Mouse (Mus musculus) thymus, postnatal 10 days (tissue): ENCODE data around the gene Pmpcb.
"Not testable (repeated sequence)": the region's sequence is repeated elsewhere in the genome, so short reads cannot be mapped to it uniquely, and the experiment has no call there.

ENCODE experiments used
- DNase-seq, 2 experiments: peaks; one replicate each; pipeline ENCODE4 v3.0.0; 2021; ENCODE audit warnings: low spot score in 2 of 2

Gene Pmpcb

GRCm38 (mm10) chr5:21736956-21737585, at the start of gene Pmpcb:
TSS of gene Pmpcb (plus strand) at chr5:21737141.
- DNase-seq, result peak; percentile 84 to 89

DNA sequence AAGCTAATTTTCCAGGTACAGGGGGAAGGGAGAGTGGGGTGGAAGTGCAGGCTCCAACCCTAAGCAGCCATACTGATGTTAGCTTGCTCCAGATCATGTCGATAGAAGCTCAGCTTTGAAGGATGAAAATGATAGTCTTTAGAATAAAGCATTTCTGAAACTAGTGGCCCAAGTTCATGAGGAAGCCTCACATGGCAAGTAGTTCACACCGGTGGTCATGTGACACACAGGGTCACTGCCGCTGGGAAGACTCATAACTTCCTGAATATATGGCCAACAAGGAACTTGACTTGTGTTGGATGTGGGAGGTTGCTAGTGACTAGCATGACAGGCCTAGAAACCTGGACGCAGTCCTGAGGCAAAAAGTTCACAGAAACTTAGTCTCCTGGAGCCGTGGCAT, 44.7 kb upstream of the Pmpcb start:
- no peak for DNase-seq

DNA sequence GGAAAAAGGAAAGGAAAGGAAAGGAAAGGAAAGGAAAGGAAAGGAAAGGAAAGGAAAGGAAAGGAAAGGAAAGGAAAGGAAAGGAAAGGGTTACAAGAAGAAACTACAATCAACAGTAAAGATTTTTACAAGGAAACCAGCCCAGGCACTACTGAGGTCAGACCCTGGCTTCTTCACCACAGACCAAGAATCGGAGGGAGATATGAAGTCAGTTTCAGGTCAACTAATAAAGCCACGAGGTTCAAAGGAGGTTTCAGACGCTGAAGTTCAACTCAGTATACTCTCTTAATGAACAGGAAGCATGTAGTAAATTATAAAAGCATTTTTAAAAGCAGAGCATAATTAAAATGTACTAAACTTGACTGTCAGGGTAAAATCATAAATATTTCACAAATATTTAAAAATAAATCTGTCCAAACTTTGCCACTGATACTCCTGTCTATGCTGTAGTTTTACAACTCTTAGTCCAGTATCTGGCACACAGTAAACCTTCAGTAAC, 43.5 kb upstream of the Pmpcb start:
- DNase-seq, result no peak

- no peak for DNase-seq
Observed at GRCm38 (mm10) chr5:21694854-21695490, 42.0 kb upstream of the Pmpcb start.

DNA sequence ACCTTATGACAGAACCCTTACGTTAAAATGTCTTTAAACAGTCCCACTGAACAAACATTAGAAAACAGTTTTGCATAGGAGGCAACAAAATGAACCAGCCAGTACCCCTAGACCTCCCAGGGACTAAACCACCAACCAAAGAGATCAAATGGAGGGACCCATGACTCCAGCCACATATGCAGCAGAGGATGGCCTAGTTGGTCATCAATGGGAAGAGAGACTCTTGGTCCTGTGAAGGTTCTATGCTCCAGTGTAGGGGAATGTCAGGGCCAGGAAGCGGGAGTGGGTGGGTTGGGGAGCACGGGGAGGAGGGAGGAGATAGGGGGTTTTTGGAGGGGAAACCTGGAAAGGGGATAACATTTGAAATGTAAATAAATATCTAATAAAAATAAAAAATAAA, 37.4 kb upstream of the Pmpcb start:
- DNase-seq, result not testable (repeated sequence)

DNA sequence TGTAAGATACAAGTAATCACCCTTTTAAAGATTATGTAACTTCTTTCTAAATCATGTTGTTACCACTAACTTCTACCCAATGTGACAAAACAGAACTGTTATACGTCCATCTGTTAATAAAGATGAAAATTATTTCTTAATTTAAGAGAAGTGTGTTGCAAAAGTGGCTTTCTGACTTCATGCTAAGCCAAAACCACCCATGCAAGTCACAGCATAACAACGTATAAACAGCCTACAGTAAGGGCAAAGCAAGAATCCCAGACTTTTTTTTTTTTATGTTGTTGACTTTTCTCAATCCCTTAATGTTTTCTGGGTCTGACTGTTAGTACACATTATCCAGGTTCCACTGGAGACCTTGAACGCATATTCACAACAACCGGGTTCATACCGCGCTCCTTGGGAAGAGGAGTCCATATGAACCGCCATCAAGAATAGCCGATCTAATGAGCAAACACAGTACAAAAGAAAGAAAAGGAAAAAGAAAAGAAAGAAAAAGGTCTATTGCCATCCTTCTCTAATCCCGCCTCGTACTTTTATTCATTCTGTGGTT, 36.6 kb upstream of the Pmpcb start:
- DNase-seq, result no peak

GRCm38 (mm10) chr5:21700934-21701333, 36.0 kb upstream of the Pmpcb start:
- no peak for DNase-seq

- DNase-seq, result peak; percentile 98 to 99
Observed at GRCm38 (mm10) chr5:21701351-21702008, 35.5 kb upstream of the Pmpcb start, which contains the start of gene Napepld. TSS of gene Napepld (minus strand) at chr5:21701396.

- DNase-seq, result no peak
Observed at GRCm38 (mm10) chr5:21702009-21702364, 35.0 kb upstream of the Pmpcb start.

DNA sequence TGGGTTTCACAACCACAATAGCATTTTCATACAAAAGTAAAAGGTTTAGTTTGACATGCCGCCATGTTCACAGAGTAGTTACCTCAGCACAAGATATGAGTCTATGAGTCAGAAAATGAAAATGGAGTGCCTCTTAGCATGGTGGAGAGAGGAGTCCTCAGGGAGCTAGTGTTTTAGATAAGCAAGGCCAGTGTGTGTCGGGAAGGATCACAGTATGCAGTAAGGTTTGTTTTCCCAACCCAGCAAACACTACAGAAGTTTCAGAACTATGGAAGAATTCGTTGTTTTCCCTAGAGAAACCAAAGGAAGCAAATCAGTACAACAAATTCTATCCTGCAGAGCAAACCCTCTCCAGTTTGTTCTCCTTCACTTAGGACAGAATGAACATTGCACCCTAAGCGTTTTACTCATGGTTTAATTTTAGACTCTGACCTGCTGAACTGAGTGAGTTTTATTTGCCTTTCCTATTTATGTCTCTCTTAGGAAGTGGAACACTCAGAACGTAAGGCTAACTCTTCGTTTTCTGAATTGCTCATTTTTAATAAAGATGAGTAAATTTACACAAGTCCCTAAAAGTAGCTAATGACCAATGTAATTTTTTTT, 34.0 kb upstream of the Pmpcb start:
- DNase-seq, result no peak

- no peak for DNase-seq
Observed at GRCm38 (mm10) chr5:21703708-21704107, 33.2 kb upstream of the Pmpcb start.

DNA sequence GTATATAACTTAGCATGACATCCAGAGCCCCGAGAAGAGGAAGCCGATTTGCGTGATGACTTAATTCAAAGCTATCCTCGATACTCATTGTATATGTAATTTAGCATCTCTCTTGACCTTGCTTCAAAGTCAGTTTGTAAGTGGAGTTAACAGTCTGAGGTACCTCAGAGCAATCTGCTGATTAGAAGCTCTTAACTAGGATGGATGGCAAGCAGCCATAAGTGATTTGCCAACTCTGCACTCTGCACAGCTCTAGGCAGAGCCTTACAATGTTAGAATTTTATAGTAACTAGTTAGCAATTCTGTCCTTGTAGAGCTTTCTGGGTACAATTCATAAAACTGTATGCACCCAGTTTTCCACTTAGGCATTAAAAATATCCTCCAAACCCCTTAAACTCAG, 30.4 kb upstream of the Pmpcb start:
- DNase-seq, result no peak

DNA sequence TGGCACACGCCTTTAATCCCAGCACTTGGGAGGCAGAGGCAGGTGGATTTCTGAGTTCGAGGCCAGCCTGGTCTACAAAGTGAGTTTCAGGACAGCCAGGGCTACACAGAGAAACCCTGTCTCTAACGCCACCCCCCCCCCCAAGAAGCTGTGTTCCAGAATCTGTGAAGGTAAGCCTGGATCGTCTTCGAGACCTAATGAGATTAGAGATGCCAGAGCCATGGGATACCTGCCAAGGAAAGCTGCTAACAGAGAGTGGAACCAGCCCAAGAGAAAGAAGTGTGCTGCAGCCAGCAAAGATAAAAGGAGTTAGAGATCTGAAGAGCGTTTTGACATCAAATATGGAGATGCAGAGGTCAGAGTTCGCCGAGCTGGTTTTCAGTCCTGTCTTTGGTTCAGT, 28.9 kb upstream of the Pmpcb start:
- not testable (repeated sequence) for DNase-seq

DNA sequence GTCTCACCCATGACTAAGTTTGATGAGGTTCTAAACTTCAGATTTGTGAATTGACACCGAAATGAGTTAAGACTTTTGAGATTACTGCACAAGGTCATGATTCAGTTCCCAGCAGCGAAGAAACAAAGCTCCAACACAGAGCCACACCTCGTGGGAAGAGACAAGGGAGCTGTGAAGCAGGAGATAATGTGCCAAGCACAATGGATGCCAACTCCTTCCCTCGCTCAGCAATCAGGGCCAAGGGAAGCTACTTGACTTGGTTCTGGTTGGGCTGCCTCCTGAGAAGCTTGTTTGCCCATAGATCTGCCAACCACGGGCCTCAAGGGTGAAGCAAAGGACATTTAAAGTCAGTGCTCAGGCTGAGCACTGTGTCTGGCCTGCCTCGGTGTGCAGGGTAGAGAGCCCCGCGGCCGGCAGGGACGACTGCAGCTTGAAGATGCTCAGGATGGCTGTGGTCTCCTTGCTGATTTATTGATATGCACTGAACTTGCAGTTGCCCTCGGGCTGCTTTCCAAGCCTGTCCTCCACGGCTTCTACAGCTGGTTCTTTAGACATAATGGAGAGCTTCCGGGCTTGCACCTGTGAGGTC, 24.7 kb upstream of the Pmpcb start:
- DNase-seq, result no peak

GRCm38 (mm10) chr5:21714447-21714846, 22.5 kb upstream of the Pmpcb start:
- no peak for DNase-seq

GRCm38 (mm10) chr5:21717165-21717715, 19.7 kb upstream of the Pmpcb start:
- no peak for DNase-seq

DNA sequence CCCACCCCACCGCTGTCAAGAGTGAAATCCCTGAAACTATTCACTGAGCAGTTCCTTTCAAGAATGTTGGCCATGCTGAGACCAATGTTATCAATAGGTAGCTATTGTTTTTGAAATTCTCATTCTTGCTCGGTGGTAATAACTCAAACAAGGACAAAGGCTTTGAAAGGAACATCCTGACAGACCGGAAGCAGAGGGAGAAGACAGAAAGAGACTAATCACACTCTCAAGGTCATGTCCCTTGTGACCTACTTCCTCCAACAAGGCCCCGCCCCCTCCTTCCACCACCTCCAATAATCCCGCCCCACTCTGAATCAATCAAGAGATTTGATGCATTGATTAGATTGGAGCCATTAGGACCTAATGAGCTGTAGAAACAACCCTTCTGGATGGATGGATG, 18.4 kb upstream of the Pmpcb start:
- no peak for DNase-seq

GRCm38 (mm10) chr5:21719209-21719608, 17.7 kb upstream of the Pmpcb start:
- DNase-seq, result no peak

- DNase-seq, result no peak
Observed at GRCm38 (mm10) chr5:21724427-21724826, 12.5 kb upstream of the Pmpcb start.

- DNase-seq, result no peak
Observed at GRCm38 (mm10) chr5:21724872-21725271, 12.1 kb upstream of the Pmpcb start.

DNA sequence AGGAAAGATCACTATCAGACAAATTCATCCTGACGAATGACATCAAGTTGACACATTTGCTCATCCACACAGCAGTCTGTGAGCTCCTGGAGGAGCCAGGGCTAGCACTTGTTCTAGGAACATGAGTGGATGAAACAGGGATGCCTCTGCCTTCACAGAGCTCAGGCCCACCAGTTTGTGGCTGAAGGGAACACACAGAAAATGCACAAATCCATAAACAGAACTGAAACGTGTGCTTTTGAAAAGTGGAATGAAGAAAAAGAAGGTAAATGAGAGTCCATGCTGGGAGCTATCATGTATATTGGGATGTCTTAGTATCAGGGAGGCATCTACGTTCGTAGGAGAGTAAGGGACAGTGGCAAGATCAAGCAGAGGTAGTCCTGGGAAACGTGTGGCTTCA, 7.8 kb upstream of the Pmpcb start:
- no peak for DNase-seq
